Mouse (Mus musculus) C2C12 (cell line): ENCODE data around the gene Prr9.

Experiments
- CTCF ChIP-seq: IDR thresholded peaks from one replicate; pipeline ENCODE4 v1.5.1; 2011; ENCODE audit not compliant: control insufficient read depth, insufficient read depth, insufficient read length
- MYOD1 ChIP-seq: IDR thresholded peaks from one replicate; pipeline ENCODE4 v1.6.1; 2011; ENCODE audit warnings: low read depth; ENCODE audit not compliant: control insufficient read depth, insufficient read length
- USF1 ChIP-seq: IDR thresholded peaks from one replicate; pipeline ENCODE4 v1.6.1; 2011; ENCODE audit warnings: low read depth, mild to moderate bottlenecking, control low read depth, moderate library complexity

GRCm38 (mm10) chr3:92147913-92148312, 24.2 kb upstream of the Prr9 start:
- TF ChIP-seq MYOD1 (peak; percentile 99), USF1 (no peak), CTCF (no peak)
